Mouse (Mus musculus): ENCODE results near the gene Olfr64.

- TF ChIP-seq CTCF (IDR thresholded peaks at IDR 0.05; ENCODE audit: insufficient read depth, low read length) (no peak), POLR2A (IDR thresholded peaks at IDR 0.05; ENCODE audit: borderline replicate concordance, extremely low read depth, low read depth, low read length) (no peak)
These were observed 28.6 kb downstream of the Olfr64 start for GRCm38 (mm10) chr7:103865716-103866115.
